Mouse (Mus musculus) heart, postnatal 0 days (tissue): ENCODE results near the gene Dmgdh. TPM values are rescaled to one million over a fixed set of nuclear protein-coding genes. Genes with fewer than 3 reads are reported as not detected.

Experiments
- ATAC-seq: fragments of 200-750 bp; cut with Nextera tagmentation; 2 replicates; pipeline ENCODE4 v1.8.0; 2017; ENCODE audit warnings: low read depth, moderate number of reproducible peaks, moderate library complexity; ENCODE audit not compliant: insufficient read depth
- DNase-seq: peaks from one replicate; pipeline ENCODE4 v3.0.0-alpha.2; 2016; ENCODE audit warnings: low spot score
- H3K27ac ChIP-seq: fragments of 300-500 bp; sonication (generic); 2 replicates; pipeline ENCODE4 v1.5.1; 2014; ENCODE audit warnings: low read depth, mild to moderate bottlenecking
- H3K27me3 ChIP-seq: fragments of 300-500 bp; sonication (generic); 2 replicates; pipeline ENCODE4 v1.6.1; 2014; ENCODE audit warnings: low read length, mixed read lengths; ENCODE audit not compliant: control insufficient read depth, insufficient read depth
- H3K36me3 ChIP-seq: fragments of 300-500 bp; sonication (generic); replicated peaks from 2 replicates; pipeline ENCODE4 v1.6.1; 2014; ENCODE audit warnings: low read length, mixed read lengths; ENCODE audit not compliant: control insufficient read depth, insufficient read depth
- H3K4me1 ChIP-seq: fragments of 300-500 bp; sonication (generic); 2 replicates; pipeline ENCODE4 v1.6.1; 2014; ENCODE audit warnings: antibody characterized with exemption; ENCODE audit not compliant: control insufficient read depth, insufficient read depth
- H3K4me2 ChIP-seq: fragments of 300-500 bp; sonication (generic); 2 replicates; pipeline ENCODE4 v1.6.1; 2014; ENCODE audit warnings: low read depth, mild to moderate bottlenecking, low read length, moderate library complexity
- H3K4me3 ChIP-seq: fragments of 300-500 bp; sonication (generic); 2 replicates; pipeline ENCODE4 v1.5.1; 2014; ENCODE audit warnings: low read depth, low read length
- H3K9ac ChIP-seq: fragments of 300-500 bp; sonication (generic); replicated peaks from 2 replicates; pipeline ENCODE4 v1.6.1; 2014; ENCODE audit warnings: low read depth, low read length, mixed read lengths
- H3K9me3 ChIP-seq: fragments of 300-500 bp; sonication (generic); replicated peaks from 2 replicates; pipeline ENCODE4 v1.6.1; 2016; ENCODE audit warnings: low read length; ENCODE audit not compliant: control insufficient read depth
- CTCF ChIP-seq: IDR thresholded peaks from 2 replicates; pipeline ENCODE4 v1.5.1; 2016; ENCODE audit warnings: antibody characterized with exemption, control low read depth, low read depth
- EP300 ChIP-seq: IDR thresholded peaks from 2 replicates; pipeline ENCODE4 v1.6.1; 2016; ENCODE audit warnings: antibody characterized with exemption, low read depth
- WGBS: fragments of 180-500 bp; shearing (Covaris S2); extraction: QIAGEN DNeasy Blood & Tissue Kit; methylation state at CpG from one replicate; pipeline ENCODE4 v1.1.7; 2014; 5-methylcytosine and 5-hydroxymethylcytosine counted together
- polyA plus RNA-seq: library from polyadenylated mRNA; unstranded; fragments of >200 nt; fragmentation: Nextera tagmentation; extraction: Ambion mirVana; gene quantifications from 2 replicates; pipeline ENCODE4 v1.2.1, GENCODE M21; 2015
- total RNA-seq: library from RNA; depleted of rRNA; stranded (reverse); fragments of >200 nt; gene quantifications from 2 replicates; pipeline ENCODE4 v1.2.3, GENCODE M21; 2014; ENCODE audit warnings: low replicate concordance

Dmgdh gene
- total and polyA plus RNA-seq, 2 experiments from 2014 or later = not detected

- no peak within 1 kb of the TSS for H3K4me3 ChIP-seq
- H3K9ac ChIP-seq = no peak within 1 kb of the TSS
- no peak within 1 kb of the TSS for H3K4me2 ChIP-seq
- no peak for ATAC-seq
- no peaks in the 10 kb centered on the region for H3K9me3 ChIP-seq
- no peaks in the 10 kb centered on the region for H3K4me1 ChIP-seq
- no peak for TF ChIP-seq CTCF
- no peak within 1 kb of the TSS for H3K27ac ChIP-seq
- H3K27me3 ChIP-seq = no peaks in the 10 kb centered on the region
- no peaks in the 10 kb centered on the region for H3K36me3 ChIP-seq
- no peak for DNase-seq
- WGBS = 66% methylated on average over 19 of the region's 19 CpGs
These were observed 36.7 kb upstream of the Dmgdh start, which contains the start of gene Bhmt for GRCm38 (mm10) chr13:93637282-93638245. Gene Bhmt (minus strand): TSS chr13:93637961.

DNA sequence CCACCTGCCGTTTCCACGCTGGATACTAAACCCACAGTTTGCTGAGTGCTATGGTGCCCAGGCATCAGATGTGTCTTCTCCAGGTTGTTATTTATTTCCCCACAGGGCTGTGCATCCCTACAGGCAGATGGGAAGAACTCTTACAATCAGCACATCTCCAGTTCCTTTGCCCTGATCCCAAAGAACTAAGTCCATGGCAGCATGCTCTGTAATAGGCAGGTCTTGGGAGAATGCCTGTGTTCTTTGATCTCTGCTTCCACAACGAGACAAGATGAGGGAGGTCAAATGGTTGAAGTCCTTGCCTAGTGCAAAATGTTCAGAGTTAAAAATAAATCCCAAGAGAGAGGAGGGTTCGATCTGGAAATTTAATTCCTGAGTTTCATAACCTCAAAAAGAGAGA, 34.6 kb upstream of the Dmgdh start:
- Histone ChIP-seq H3K9me3 (no peaks in the 10 kb centered on the region), H3K9ac (no peak overlapping the region), H3K27me3 (no peaks in the 10 kb centered on the region), H3K4me3 (no peak overlapping the region), H3K27ac (no peak overlapping the region), H3K4me2 (no peak overlapping the region), H3K4me1 (no peaks in the 10 kb centered on the region), H3K36me3 (no peaks in the 10 kb centered on the region)
- WGBS = 52% methylated on average over 4 of the region's 4 CpGs
- no peak for TF ChIP-seq CTCF
- no peak for TF ChIP-seq EP300
- no peak for ATAC-seq
- no peak for DNase-seq

DNA sequence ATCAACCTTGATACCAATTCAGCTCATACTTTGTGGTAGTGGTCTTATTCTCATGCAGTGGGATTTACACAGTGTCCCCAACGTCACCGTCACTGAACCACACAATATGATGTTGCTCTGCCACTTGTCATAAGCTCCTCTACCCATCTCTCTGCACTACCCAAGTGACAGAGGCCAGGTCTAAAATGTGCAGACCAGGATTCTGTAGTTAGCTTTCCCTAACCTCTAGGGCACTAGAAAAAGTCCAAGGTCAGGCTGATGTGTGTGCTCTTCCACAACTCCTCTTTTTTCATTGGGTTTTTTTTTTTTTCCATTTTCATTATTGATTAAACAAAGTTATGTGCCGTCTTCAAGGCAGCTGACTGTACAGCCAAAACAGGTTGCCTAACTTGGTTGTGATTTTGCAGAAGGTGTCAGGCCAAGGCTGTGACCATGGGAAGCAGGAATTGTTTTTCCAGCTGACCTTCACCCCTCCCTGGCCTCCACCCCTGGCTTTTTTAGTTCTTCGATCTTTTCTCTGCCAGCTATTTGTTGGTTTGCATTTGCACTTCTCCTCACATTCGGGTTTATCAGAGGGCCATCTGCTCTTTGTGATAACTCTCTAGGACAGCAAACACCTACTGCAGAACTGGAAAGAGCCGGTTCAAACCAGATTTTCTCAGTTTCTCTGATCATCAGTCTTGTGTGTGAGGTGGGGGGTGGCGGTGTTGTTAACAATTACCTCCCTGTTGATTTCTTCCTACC, 25.7 kb upstream of the Dmgdh start:
- 63% methylated on average over 7 of the region's 7 CpGs for WGBS
- ATAC-seq (no peak), DNase-seq (no peak)
- Histone ChIP-seq H3K4me2 (no peak overlapping the region), H3K9me3 (no peaks in the 10 kb centered on the region), H3K4me3 (no peak overlapping the region), H3K9ac (no peak overlapping the region), H3K27ac (no peak overlapping the region), H3K27me3 (no peaks in the 10 kb centered on the region), H3K4me1 (no peaks in the 10 kb centered on the region), H3K36me3 (no peaks in the 10 kb centered on the region)
- TF ChIP-seq EP300 = no peak
- no peak for TF ChIP-seq CTCF

DNA sequence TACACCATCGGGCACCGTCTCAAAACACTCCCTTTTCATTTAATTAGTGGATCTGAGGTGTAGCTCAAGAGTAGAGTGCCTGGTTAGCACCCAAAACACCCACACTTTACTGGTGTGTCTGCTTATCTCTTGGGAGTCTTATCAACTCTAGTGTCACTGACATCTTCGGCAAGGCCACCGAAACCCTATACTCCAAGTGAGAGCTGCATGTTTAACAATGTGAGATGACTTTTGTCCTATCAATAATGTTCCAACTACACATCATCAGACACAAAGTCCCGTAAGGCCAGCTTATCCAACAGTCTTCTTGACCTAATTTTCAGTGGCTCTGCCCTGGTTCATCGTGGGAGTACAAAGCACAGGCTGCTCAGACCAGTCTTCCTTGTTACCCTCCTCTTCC, 20.9 kb upstream of the Dmgdh start:
- TF ChIP-seq CTCF = no peak
- no peak for TF ChIP-seq EP300
- Histone ChIP-seq H3K4me1 (no peaks in the 10 kb centered on the region), H3K36me3 (no peaks in the 10 kb centered on the region), H3K4me2 (no peak overlapping the region), H3K27ac (no peak overlapping the region), H3K27me3 (no peaks in the 10 kb centered on the region), H3K4me3 (no peak overlapping the region), H3K9me3 (no peaks in the 10 kb centered on the region), H3K9ac (no peak overlapping the region)
- 68% methylated on average over 6 of the region's 6 CpGs for WGBS
- DNase-seq = no peak
- ATAC-seq = no peak

DNA sequence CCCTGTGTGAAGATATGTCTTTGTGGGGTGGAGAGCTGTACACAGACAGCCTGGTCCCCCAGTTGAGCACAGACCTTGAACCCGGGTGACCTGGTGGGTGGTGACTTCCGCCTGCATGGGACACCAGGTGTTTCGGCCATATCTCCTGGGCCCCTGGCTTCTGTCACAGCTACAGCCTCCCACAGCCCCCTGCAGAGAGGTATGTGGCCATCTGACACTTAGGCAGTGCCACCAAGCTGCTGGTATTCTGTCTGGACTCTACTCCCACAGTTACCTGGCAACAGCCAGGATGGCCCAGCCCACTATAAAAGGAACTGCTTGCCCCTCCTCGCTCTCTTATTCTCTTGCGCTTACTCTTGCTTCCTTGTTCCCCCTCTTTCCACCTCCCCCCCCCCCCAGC, 16.3 kb upstream of the Dmgdh start:
- 74% methylated on average over 5 of the region's 5 CpGs for WGBS
- Histone ChIP-seq H3K36me3 (no peaks in the 10 kb centered on the region), H3K9me3 (no peaks in the 10 kb centered on the region), H3K4me2 (no peak overlapping the region), H3K4me1 (no peaks in the 10 kb centered on the region), H3K9ac (no peak overlapping the region), H3K27me3 (no peaks in the 10 kb centered on the region), H3K27ac (no peak overlapping the region), H3K4me3 (no peak overlapping the region)
- ATAC-seq (no peak), DNase-seq (no peak)
- TF ChIP-seq EP300 = no peak
- TF ChIP-seq CTCF = no peak
